Mouse (Mus musculus): ENCODE measurements at regions not wholly inside any gene's neighbourhood (a gene's known extent, or its start where the extent isn't known, plus 50 kb on each side); places are given as distances from the start of the nearest gene placed in this dataset.

- TF ChIP-seq ZKSCAN1 (IDR thresholded peaks at IDR 0.05; ENCODE audit: low read depth, low read length) (no peak), MAFK (IDR thresholded peaks at IDR 0.05; ENCODE audit: borderline replicate concordance, low read depth, low read length) (no peak), CTCF (IDR thresholded peaks at IDR 0.05 in 2 of 3, conservative IDR thresholded peaks at IDR 0.05 in 1 of 3; ENCODE audit: control insufficient read depth in 1 of 3, insufficient read depth in 1 of 3, low read depth in 2 of 3, low read length in 3 of 3, poor library complexity in 1 of 3, severe bottlenecking in 1 of 3) (no peak), MYB (IDR thresholded peaks at IDR 0.05; ENCODE audit: low read depth, low read length) (no peak), BHLHE40 (IDR thresholded peaks at IDR 0.05; ENCODE audit: borderline replicate concordance, low read depth, low read length) (no peak), SIN3A (IDR thresholded peaks at IDR 0.05; ENCODE audit: low read length) (no peak), ZC3H11A (IDR thresholded peaks at IDR 0.05; ENCODE audit: low read depth, low read length) (no peak), HCFC1 (IDR thresholded peaks at IDR 0.05; ENCODE audit: low read depth, low read length) (no peak), JUND (IDR thresholded peaks at IDR 0.05; ENCODE audit: low read depth, low read length) (no peak), POLR2A (IDR thresholded peaks at IDR 0.05; ENCODE audit: control insufficient read depth in 1 of 2, insufficient read depth in 1 of 2, low read depth in 1 of 2, low read length in 2 of 2, poor library complexity in 1 of 2) (no peak), MAZ (IDR thresholded peaks at IDR 0.05; ENCODE audit: low read depth, low read length) (no peak)
Measured at GRCm38 (mm10) chr14:60502552-60502951, 129.5 kb downstream of the Amer2 start.

Data from MEL (cell line).